Mouse (Mus musculus): ENCODE data around the gene Brix1. TPM values are rescaled to one million over a fixed set of nuclear protein-coding genes. Genes with fewer than 3 reads are reported as not detected.
"Not testable (repeated sequence)": the region's sequence is repeated elsewhere in the genome, so short reads cannot be mapped to it uniquely, and the experiment has no call there.

The Brix1 gene
- 2.7 and 48.2 TPM in 2 replicates for polyA plus RNA-seq (2012; ENCODE audit: insufficient read depth, low replicate concordance)

DNA sequence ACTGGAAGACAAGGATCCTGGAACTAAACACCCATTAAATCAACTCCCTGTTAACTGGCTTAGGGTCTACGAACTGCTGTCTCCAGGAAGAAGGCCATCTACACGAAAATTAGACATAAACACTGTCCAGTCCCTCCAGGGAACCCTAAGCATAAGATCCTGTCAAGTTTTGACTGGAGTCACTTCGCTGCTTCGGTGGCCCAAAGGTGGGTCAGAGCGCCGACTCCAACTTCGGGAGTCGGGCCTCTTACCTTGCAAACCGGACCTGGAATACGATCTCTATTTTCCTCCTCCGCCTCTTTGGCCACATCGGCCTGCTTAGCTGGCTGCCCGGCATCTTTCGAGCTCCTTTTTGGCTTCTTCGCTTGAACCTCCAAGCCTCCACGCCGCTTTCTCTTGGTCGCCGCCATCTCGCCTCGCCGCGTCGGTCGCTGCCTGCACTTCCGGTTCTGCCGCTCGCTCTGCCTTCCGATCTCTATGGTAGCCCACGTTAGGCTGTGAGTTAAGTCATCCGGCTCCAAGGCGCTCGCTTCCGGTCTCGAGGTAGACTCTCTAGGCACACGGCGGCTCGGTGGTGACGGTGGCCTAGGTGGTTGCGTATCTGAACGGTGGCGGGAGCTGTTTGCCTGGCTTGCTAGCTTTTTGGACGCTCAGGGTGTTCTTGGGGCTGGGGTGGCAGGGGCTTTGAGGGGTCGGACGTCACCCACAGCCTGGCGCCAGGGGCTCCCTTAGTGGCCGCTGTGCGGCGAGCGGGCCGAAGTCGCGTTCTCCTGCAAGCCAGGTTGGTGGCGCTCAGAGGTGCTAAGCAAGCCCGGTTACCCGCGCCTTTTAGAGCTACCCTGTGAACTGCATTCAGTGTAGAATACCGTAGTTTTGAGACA is at the start of gene Brix1, which contains the start of gene Rad1:
TSS of gene Brix1 (minus strand) at position 464 of the 881 bp plus-strand sequence.
TSS of gene Rad1 (plus strand) at position 535 of the 881 bp plus-strand sequence.
- Histone ChIP-seq H3K27me3 (replicated peaks) (no peaks in the 10 kb centered on the region), H3K4me3 (replicated peaks) (peak within 1 kb of the TSS; percentile 91), H3K36me3 (replicated peaks; ENCODE audit: low read length) (peaks cover 50% of the 10 kb centered on the region), H3K9me3 (no peaks in the 10 kb centered on the region), H3K4me1 (peaks cover 20% of the 10 kb centered on the region)
- peak; percentile 94 for TF ChIP-seq FLI1 (IDR thresholded peaks at IDR 0.05; ENCODE audit: low read length)
- no peak for TF ChIP-seq GATA1 (IDR thresholded peaks at IDR 0.05; ENCODE audit: borderline replicate concordance, low read length)

DNA sequence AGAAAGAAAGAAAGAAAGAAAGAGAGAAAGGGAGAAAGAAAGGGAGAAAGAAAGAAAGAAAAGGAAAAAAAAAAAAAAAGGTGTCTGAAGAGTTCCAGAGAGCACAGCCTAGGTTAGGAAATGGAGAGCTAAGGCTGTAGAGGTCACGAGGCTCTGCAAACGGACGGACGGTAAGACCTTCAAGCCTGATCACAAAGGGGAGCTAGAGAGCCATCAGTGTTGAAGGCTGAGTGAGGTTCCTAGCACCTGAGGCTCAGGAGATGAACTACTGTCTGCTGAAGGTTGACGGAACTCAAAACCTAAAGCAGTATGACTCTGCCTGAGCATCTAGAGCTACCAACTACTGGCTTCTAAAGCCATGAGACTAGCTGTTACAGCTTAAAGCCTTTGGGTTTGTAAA is 48.8 kb upstream of the Brix1 start:
- TF ChIP-seq FLI1 (IDR thresholded peaks at IDR 0.05; ENCODE audit: low read length) = no peak
- no peak for TF ChIP-seq GATA1 (IDR thresholded peaks at IDR 0.05; ENCODE audit: borderline replicate concordance, low read length)

DNA sequence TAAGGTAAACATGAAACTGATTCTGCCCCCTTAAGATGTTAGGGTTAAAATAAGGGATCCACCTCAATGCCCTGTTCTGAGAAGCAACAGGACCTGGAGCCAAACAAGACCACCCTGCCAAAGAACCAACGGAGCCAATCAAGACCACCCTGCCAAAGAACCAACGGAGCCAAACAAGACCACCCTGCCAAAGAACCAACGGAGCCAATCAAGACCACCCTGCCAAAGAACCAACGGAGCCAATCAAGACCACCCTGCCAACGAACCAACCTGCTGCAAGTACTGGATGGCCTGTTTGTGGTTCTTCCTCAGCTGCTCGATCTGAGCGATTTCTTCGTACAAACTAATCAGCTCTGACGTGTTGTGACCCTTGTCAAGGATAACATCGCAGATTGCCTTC is 47.6 kb upstream of the Brix1 start:
- not testable (repeated sequence) for H3K36me3 ChIP-seq (replicated peaks; ENCODE audit: low read length); H3K4me1 ChIP-seq; H3K9me3 ChIP-seq; H3K27me3 ChIP-seq (replicated peaks); H3K4me3 ChIP-seq (replicated peaks)

More for the DNA sequence above, 48.8 kb upstream of the Brix1 start:
- Histone ChIP-seq H3K27me3 (replicated peaks) (no peaks in the 10 kb centered on the region), H3K4me1 (no peaks in the 10 kb centered on the region), H3K9me3 (no peaks in the 10 kb centered on the region), H3K36me3 (replicated peaks; ENCODE audit: low read length) (no peaks in the 10 kb centered on the region), H3K4me3 (replicated peaks) (no peak overlapping the region)

DNA sequence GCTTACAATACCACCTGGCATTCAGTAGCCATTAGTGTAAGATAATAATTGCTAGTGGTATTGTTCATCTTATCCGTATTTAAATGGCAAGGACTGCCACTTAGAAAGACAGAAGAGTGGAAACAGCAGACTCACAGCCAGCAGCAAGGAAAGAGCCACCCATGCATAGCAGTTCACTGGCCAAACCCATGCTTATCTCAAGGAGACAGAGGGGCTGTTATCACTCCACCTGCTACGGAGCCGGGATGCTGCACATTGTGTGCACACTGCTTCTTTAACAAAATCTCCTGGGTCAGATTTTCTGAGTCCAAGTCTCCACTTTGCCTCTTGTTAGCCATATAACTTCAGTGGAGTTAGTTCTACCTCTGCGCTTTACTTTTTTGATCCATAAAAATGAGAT is 45.6 kb upstream of the Brix1 start:
- Histone ChIP-seq H3K4me1 (no peaks in the 10 kb centered on the region), H3K27me3 (replicated peaks) (peaks cover 3% of the 10 kb centered on the region), H3K9me3 (no peaks in the 10 kb centered on the region), H3K36me3 (replicated peaks; ENCODE audit: low read length) (no peaks in the 10 kb centered on the region), H3K4me3 (replicated peaks) (no peak overlapping the region)
- TF ChIP-seq GATA1 (IDR thresholded peaks at IDR 0.05; ENCODE audit: borderline replicate concordance, low read length) (no peak), FLI1 (IDR thresholded peaks at IDR 0.05; ENCODE audit: low read length) (no peak)

DNA sequence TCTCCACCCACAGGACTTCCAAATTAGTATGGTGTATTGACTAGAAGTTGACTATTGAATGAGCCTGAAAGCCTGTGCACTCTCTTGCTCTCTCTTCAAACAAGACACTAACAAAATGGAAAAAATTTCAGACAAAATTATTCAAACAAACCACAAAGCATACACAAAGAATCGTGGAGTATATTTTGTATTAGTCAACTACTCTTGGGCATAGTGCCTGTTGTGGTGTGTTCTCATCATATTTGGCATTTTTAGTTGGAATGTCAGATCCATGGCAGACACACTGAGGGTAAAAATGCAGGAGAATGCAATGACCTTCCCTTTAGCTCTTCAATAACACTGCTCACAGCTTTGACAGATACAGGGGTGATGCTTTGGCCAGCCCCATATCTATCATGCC is 40.1 kb upstream of the Brix1 start:
- H3K36me3 ChIP-seq (replicated peaks; ENCODE audit: low read length) = no peaks in the 10 kb centered on the region
- H3K9me3 ChIP-seq = no peaks in the 10 kb centered on the region
- peaks cover 3% of the 10 kb centered on the region for H3K27me3 ChIP-seq (replicated peaks)
- TF ChIP-seq FLI1 (IDR thresholded peaks at IDR 0.05; ENCODE audit: low read length) (no peak), GATA1 (IDR thresholded peaks at IDR 0.05; ENCODE audit: borderline replicate concordance, low read length) (no peak)
- no peak overlapping the region for H3K4me3 ChIP-seq (replicated peaks)
- H3K4me1 ChIP-seq = no peaks in the 10 kb centered on the region

DNA sequence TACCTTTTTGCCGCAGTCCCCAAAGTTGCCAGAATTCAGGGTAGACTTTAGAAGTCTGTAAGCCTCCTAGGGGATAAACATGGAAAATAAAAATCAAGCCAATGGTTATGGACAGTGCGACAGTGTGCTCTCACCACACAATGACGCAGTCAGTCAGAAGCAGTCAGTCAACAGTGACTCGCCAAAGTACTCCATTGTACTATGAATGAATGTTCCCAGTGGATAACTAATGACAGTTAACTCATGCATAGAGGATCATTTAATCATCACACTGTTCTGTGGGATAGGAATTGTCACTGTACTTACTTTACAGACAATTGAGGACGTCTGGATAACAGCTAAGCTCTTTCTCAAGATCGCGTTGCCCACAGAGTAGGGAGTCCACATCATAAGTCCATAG is 29.4 kb upstream of the Brix1 start:
- Histone ChIP-seq H3K9me3 (no peaks in the 10 kb centered on the region), H3K27me3 (replicated peaks) (peaks cover 4% of the 10 kb centered on the region), H3K36me3 (replicated peaks; ENCODE audit: low read length) (no peaks in the 10 kb centered on the region), H3K4me1 (no peaks in the 10 kb centered on the region), H3K4me3 (replicated peaks) (no peak overlapping the region)
- TF ChIP-seq FLI1 (IDR thresholded peaks at IDR 0.05; ENCODE audit: low read length) (no peak), GATA1 (IDR thresholded peaks at IDR 0.05; ENCODE audit: borderline replicate concordance, low read length) (no peak)

DNA sequence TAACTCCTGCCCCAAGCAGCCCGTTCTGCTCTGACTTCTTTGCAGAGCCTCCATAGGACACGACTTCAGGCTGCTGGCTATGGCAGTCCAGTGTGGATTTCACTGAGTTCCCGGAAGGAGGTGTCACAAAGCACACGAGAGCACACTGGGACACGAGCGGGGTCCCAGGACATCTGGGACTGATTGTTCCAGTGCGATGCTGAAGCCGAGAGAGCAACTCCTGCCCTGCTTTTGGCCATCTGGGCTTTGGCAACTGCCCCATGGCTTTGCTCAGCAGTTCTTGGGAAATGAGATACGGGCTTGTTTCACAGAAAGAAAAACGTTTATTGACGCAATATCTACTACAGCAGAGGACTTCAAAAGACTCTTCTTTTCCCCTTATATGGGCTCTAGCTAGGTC is 20.4 kb upstream of the Brix1 start:
- H3K9me3 ChIP-seq = no peaks in the 10 kb centered on the region
- no peaks in the 10 kb centered on the region for H3K4me1 ChIP-seq
- TF ChIP-seq GATA1 (IDR thresholded peaks at IDR 0.05; ENCODE audit: borderline replicate concordance, low read length) = no peak

DNA sequence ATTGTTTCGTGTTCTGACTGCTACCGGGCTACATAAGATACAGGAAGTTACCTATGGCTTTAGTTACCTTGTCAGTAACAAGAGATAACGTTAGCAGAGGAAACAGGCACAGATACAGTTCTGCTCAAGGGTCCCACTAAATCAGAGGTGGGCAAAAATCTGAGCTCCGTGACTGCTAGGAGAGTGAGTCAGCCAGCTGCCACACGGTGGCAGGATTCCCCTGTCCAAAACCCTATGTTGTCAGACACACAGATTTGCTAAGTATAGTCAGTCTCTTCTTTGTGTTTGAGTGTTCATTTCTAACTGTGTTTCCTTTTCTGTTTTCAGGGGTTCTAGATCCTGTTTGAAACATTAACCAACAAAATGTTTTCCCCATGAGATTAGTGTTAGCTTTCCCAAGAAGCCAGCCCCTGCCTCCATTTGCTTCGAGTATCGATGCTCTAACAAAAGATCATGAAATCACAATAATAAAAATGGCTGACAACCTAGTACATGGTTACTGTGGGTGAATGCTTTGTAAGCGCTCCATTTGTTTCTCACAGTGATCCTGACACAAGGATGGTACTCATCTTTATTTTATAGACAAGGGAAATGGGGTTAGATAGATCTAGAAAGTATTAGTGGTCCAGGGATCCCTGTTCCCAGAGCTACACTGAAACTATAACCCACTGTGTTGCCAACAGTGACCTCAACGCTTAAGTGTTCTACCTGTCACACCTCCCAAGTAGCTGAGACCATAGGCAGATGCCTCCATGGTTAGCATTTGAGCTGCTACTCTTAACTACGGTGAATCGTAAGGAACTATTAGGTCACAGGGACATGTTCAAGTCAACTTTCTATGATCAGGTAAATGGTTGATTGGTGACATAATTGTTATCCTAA is 15.3 kb upstream of the Brix1 start:
- Histone ChIP-seq H3K27me3 (replicated peaks) (peaks cover 6% of the 10 kb centered on the region), H3K4me1 (peaks cover 5% of the 10 kb centered on the region), H3K36me3 (replicated peaks; ENCODE audit: low read length) (peaks cover 4% of the 10 kb centered on the region), H3K4me3 (replicated peaks) (no peak overlapping the region), H3K9me3 (no peaks in the 10 kb centered on the region)
- TF ChIP-seq FLI1 (IDR thresholded peaks at IDR 0.05; ENCODE audit: low read length) (no peak), GATA1 (IDR thresholded peaks at IDR 0.05; ENCODE audit: borderline replicate concordance, low read length) (no peak)

More for the DNA sequence above, 20.4 kb upstream of the Brix1 start:
- H3K27me3 ChIP-seq (replicated peaks) = peaks cover 11% of the 10 kb centered on the region
- H3K36me3 ChIP-seq (replicated peaks; ENCODE audit: low read length) = no peaks in the 10 kb centered on the region
- no peak overlapping the region for H3K4me3 ChIP-seq (replicated peaks)

DNA sequence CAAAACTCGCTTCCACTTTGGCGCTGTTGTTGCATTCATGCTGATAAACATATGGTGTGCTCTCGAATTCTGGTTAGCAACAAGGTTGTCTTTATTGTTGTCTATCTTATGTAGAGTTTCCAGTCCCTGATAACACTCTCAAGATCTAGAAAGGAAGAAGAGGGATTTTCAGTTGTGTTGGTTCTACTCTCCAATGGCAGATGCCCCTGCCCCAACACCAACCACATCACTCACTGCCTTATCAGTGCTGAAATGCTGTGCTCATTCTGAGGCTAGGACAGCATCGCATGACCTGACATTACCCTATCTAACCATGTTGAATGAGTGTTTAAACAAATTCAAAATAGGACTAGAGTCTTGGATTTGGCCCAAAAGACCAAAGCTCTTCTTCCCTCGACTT is 14.3 kb upstream of the Brix1 start:
- H3K36me3 ChIP-seq (replicated peaks; ENCODE audit: low read length) = peaks cover 9% of the 10 kb centered on the region
- peaks cover 3% of the 10 kb centered on the region for H3K27me3 ChIP-seq (replicated peaks)
- peaks cover 5% of the 10 kb centered on the region for H3K4me1 ChIP-seq
- H3K9me3 ChIP-seq = no peaks in the 10 kb centered on the region
- no peak for TF ChIP-seq FLI1 (IDR thresholded peaks at IDR 0.05; ENCODE audit: low read length)
- TF ChIP-seq GATA1 (IDR thresholded peaks at IDR 0.05; ENCODE audit: borderline replicate concordance, low read length) = no peak
- no peak overlapping the region for H3K4me3 ChIP-seq (replicated peaks)

DNA sequence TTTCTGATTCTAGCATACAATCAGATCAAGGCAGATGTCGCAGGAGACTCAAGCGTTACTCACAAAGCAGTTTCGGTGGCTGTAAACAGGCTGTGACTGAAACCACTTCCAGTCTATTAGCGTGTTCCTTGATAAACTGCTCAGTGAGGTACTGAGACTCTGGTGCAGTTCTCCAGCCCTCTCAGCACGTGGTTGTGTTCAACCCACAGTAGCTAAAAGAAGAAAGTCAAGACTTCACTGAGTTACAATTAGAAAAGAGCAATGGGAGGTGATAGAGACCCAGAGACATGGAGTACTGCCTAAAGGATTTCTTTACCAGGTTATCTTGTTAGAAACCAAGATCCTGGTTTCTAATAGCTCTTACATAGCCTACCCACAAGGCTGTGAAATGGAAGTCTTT is 13.8 kb upstream of the Brix1 start:
- peaks cover 3% of the 10 kb centered on the region for H3K27me3 ChIP-seq (replicated peaks)
- H3K4me3 ChIP-seq (replicated peaks) = no peak overlapping the region
- H3K36me3 ChIP-seq (replicated peaks; ENCODE audit: low read length) = peaks cover 11% of the 10 kb centered on the region
- peaks cover 5% of the 10 kb centered on the region for H3K4me1 ChIP-seq
- no peaks in the 10 kb centered on the region for H3K9me3 ChIP-seq
- TF ChIP-seq FLI1 (IDR thresholded peaks at IDR 0.05; ENCODE audit: low read length) = no peak
- no peak for TF ChIP-seq GATA1 (IDR thresholded peaks at IDR 0.05; ENCODE audit: borderline replicate concordance, low read length)

DNA sequence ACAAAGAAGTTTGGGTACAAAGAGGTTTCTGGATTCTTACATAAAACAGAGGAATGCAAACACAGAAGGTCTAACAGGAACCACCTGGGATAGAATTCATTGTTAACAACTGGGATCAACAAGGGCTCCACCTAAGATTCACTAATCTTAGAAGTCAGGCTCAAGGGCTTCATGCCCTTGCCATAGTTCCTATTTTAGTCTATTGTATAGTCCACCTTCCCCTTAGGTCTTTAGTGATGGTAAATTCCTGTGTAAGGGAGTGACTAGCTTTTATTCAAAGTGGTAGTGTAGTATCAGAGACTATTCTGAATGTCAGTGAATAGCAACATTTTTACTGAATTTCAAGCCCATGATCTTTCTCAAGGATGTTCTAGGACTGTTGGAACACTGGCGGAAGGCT is 10.9 kb upstream of the Brix1 start:
- not testable (repeated sequence) for H3K27me3 ChIP-seq (replicated peaks); H3K9me3 ChIP-seq; H3K4me1 ChIP-seq; H3K4me3 ChIP-seq (replicated peaks)
- peaks cover 32% of the 10 kb centered on the region for H3K36me3 ChIP-seq (replicated peaks; ENCODE audit: low read length)
